Mouse (Mus musculus) forebrain, embryonic 14.5 days (tissue): ENCODE measurements at regions not wholly inside any gene's neighbourhood (a gene's known extent, or its start where the extent isn't known, plus 50 kb on each side); places are given as distances from the start of the nearest gene placed in this dataset.

Experiments
- ATAC-seq: fragments of 200-750 bp; cut with Nextera tagmentation; 2 replicates; pipeline ENCODE4 v1.8.0; 2017; ENCODE audit warnings: mild to moderate bottlenecking, moderate library complexity
- DNase-seq: peaks from one replicate; pipeline ENCODE4 v3.0.0-alpha.2; 2015; ENCODE audit warnings: low spot score
- H3K27ac ChIP-seq: fragments of 300-500 bp; sonication (generic); 2 replicates; pipeline ENCODE4 v1.5.1; 2014; ENCODE audit warnings: low read depth, mild to moderate bottlenecking, control low read depth, low read length, moderate library complexity
- H3K27me3 ChIP-seq: fragments of 300-500 bp; sonication (generic); replicated peaks from 2 replicates; pipeline ENCODE4 v1.6.1; 2014; ENCODE audit warnings: low read length, control low read depth, mixed read lengths; ENCODE audit not compliant: control insufficient read depth, insufficient read depth
- H3K36me3 ChIP-seq: fragments of 300-500 bp; sonication (generic); 2 replicates; pipeline ENCODE4 v1.6.1; 2014; ENCODE audit warnings: low read length, control low read depth; ENCODE audit not compliant: control insufficient read depth, insufficient read depth
- H3K4me1 ChIP-seq: fragments of 300-500 bp; sonication (generic); 2 replicates; pipeline ENCODE4 v1.6.1; 2014; ENCODE audit warnings: antibody characterized with exemption, low read length, control low read depth; ENCODE audit not compliant: control insufficient read depth, insufficient read depth
- H3K4me2 ChIP-seq: fragments of 300-500 bp; sonication (generic); 2 replicates; pipeline ENCODE4 v1.6.1; 2014; ENCODE audit warnings: mild to moderate bottlenecking, control low read depth, low read length
- H3K4me3 ChIP-seq: fragments of 300-500 bp; sonication (generic); 2 replicates; pipeline ENCODE4 v1.5.1; 2014; ENCODE audit warnings: low read depth, low read length, control low read depth
- H3K9ac ChIP-seq: fragments of 300-500 bp; sonication (generic); 2 replicates; pipeline ENCODE4 v1.6.1; 2014; ENCODE audit warnings: mild to moderate bottlenecking, low read length, control low read depth, moderate library complexity
- H3K9me3 ChIP-seq: fragments of 300-500 bp; sonication (generic); replicated peaks from 2 replicates; pipeline ENCODE4 v1.6.1; 2016; ENCODE audit warnings: low read length, control low read depth, mixed read lengths; ENCODE audit not compliant: control insufficient read depth
- WGBS: fragments of 180-500 bp; shearing (Covaris S2); extraction: QIAGEN DNeasy Blood & Tissue Kit; methylation state at CpG from one replicate; pipeline ENCODE4 v1.1.7; 2014; 5-methylcytosine and 5-hydroxymethylcytosine counted together

- DNase-seq (no peak), ATAC-seq (no peak)
- H3K9ac ChIP-seq = no peak overlapping the region
- no peak overlapping the region for H3K4me2 ChIP-seq
- no peak overlapping the region for H3K4me3 ChIP-seq
- WGBS = 91% methylated on average over 2 of the region's 2 CpGs
- H3K9me3 ChIP-seq = no peaks in the 10 kb centered on the region
- H3K27ac ChIP-seq = no peak overlapping the region
- no peaks in the 10 kb centered on the region for H3K4me1 ChIP-seq
- H3K36me3 ChIP-seq = no peaks in the 10 kb centered on the region
- H3K27me3 ChIP-seq = no peaks in the 10 kb centered on the region
Observed at GRCm38 (mm10) chrX:9738904-9739303, 76.1 kb upstream of the Dynlt3 start.

- DNase-seq (no peak), ATAC-seq (no peak)
- Histone ChIP-seq H3K9me3 (no peaks in the 10 kb centered on the region), H3K27ac (no peak overlapping the region), H3K4me3 (no peak overlapping the region), H3K4me2 (no peak overlapping the region), H3K9ac (no peak overlapping the region), H3K27me3 (no peaks in the 10 kb centered on the region), H3K36me3 (no peaks in the 10 kb centered on the region), H3K4me1 (no peaks in the 10 kb centered on the region)
- 83% methylated on average over 3 of the region's 3 CpGs for WGBS
Observed at GRCm38 (mm10) chrX:9742518-9742917, 79.7 kb upstream of the Dynlt3 start.

- Histone ChIP-seq H3K4me3 (peak overlapping the region; percentile 29), H3K27ac (no peak overlapping the region), H3K36me3 (no peaks in the 10 kb centered on the region), H3K4me1 (no peaks in the 10 kb centered on the region), H3K27me3 (no peaks in the 10 kb centered on the region), H3K9ac (0 out of 2 replicates have a peak overlapping the region, but pooled peaks have one; percentile 21), H3K4me2 (peak overlapping the region; percentile 47), H3K9me3 (no peaks in the 10 kb centered on the region)
- WGBS = 22% methylated on average over 25 of the region's 27 CpGs
- peak; percentile 31 for DNase-seq
- peak; percentile 70 for ATAC-seq
Observed at GRCm38 (mm10) chrX:9747305-9747938, 84.6 kb upstream of the Dynlt3 start.

GRCm38 (mm10) chrX:9752954-9753572 is 90.3 kb upstream of the Dynlt3 start:
- H3K27me3 ChIP-seq = no peaks in the 10 kb centered on the region
- WGBS = 79% methylated on average over 5 of the region's 5 CpGs
- ATAC-seq (no peak), DNase-seq (no peak)
- no peak overlapping the region for H3K9ac ChIP-seq
- no peak overlapping the region for H3K4me3 ChIP-seq
- no peaks in the 10 kb centered on the region for H3K36me3 ChIP-seq
- no peak overlapping the region for H3K27ac ChIP-seq
- H3K4me2 ChIP-seq = no peak overlapping the region
- H3K9me3 ChIP-seq = no peaks in the 10 kb centered on the region
- no peaks in the 10 kb centered on the region for H3K4me1 ChIP-seq

- DNase-seq (no peak), ATAC-seq (no peak)
- Histone ChIP-seq H3K9me3 (no peaks in the 10 kb centered on the region), H3K4me2 (no peak overlapping the region), H3K27ac (no peak overlapping the region), H3K4me1 (no peaks in the 10 kb centered on the region), H3K27me3 (no peaks in the 10 kb centered on the region), H3K36me3 (no peaks in the 10 kb centered on the region), H3K4me3 (no peak overlapping the region), H3K9ac (no peak overlapping the region)
Observed at GRCm38 (mm10) chrX:9769540-9769939, 77.2 kb upstream of the Hypm start.

- Histone ChIP-seq H3K4me3 (no peak overlapping the region), H3K27ac (no peak overlapping the region), H3K36me3 (no peaks in the 10 kb centered on the region), H3K4me1 (no peaks in the 10 kb centered on the region), H3K9me3 (no peaks in the 10 kb centered on the region), H3K27me3 (no peaks in the 10 kb centered on the region), H3K4me2 (no peak overlapping the region), H3K9ac (no peak overlapping the region)
- ATAC-seq (no peak), DNase-seq (no peak)
- 83% methylated on average over 4 of the region's 4 CpGs for WGBS
Observed at GRCm38 (mm10) chrX:9777498-9777897, 69.2 kb upstream of the Hypm start.

- WGBS = 72% methylated on average over 3 of the region's 3 CpGs
- H3K27me3 ChIP-seq = no peaks in the 10 kb centered on the region
- no peak overlapping the region for H3K27ac ChIP-seq
- no peak for DNase-seq
- H3K36me3 ChIP-seq = no peaks in the 10 kb centered on the region
- H3K4me1 ChIP-seq = no peaks in the 10 kb centered on the region
- no peak overlapping the region for H3K4me2 ChIP-seq
- H3K4me3 ChIP-seq = no peak overlapping the region
- H3K9ac ChIP-seq = no peak overlapping the region
- no peaks in the 10 kb centered on the region for H3K9me3 ChIP-seq
- ATAC-seq = no peak
Observed at GRCm38 (mm10) chrX:9789542-9789941, 57.2 kb upstream of the Hypm start.
